Mouse (Mus musculus): ENCODE data around the gene Pdhx.

GRCm38 (mm10) chr2:102992405-102992804 lies 80.9 kb downstream of the Pdhx start:
- TF ChIP-seq CTCF (IDR thresholded peaks at IDR 0.05; ENCODE audit: extremely low read depth, insufficient read length, insufficient replicate concordance, low read depth, low read length) (no peak), POLR2A (IDR thresholded peaks at IDR 0.05; ENCODE audit: low read depth, low read length) (no peak)

All from small intestine, adult 2 months (tissue).